Mouse (Mus musculus): ENCODE measurements at regions not wholly inside any gene's neighbourhood (a gene's known extent, or its start where the extent isn't known, plus 50 kb on each side); places are given as distances from the start of the nearest gene placed in this dataset.
"Not testable (repeated sequence)": the region's sequence is repeated elsewhere in the genome, so short reads cannot be mapped to it uniquely, and the experiment has no call there.

DNA sequence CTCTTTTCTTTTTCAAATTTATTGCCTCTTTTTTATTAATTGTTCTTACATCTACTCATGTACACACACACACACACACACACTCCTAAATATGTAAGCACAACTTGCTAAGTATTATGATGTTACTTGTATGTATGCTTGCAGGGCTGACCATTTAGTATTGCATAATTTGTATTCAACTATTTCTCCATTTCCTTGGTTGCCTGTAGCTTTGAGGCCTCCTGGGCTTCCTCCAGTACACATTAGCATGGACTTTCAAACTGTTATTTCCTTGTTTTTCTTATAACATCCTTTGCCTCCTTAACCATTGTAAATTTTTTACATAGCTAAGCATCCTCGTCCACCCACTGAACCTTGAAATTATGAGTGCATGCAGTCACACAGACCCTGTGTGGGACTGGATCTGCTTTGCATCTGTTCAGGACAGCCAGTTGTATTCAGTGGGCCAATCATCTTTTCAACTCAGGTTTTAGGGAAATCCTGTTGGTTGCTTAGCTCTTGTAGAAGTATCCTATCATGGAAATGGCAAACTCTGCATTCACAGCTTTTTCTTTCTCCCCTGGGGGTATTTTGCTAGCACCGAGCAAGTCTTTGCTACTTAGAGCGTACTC lies 110.8 kb upstream of the Ahi1 start:
- Histone ChIP-seq H3K4me1 (replicated peaks) (peaks cover 8% of the 10 kb centered on the region), H3K9ac (no peak overlapping the region), H3K4me2 (no peak overlapping the region), H3K27me3 (no peaks in the 10 kb centered on the region), H3K9me3 (replicated peaks) (no peaks in the 10 kb centered on the region), H3K4me3 (no peak overlapping the region), H3K27ac (no peak overlapping the region), H3K36me3 (no peaks in the 10 kb centered on the region)
- 61% methylated on average over 3 of the region's 3 CpGs for WGBS
- ATAC-seq (replicated peaks; ENCODE audit: insufficient number of reproducible peaks, insufficient read depth, low FRiP score, low read depth): no peak

DNA sequence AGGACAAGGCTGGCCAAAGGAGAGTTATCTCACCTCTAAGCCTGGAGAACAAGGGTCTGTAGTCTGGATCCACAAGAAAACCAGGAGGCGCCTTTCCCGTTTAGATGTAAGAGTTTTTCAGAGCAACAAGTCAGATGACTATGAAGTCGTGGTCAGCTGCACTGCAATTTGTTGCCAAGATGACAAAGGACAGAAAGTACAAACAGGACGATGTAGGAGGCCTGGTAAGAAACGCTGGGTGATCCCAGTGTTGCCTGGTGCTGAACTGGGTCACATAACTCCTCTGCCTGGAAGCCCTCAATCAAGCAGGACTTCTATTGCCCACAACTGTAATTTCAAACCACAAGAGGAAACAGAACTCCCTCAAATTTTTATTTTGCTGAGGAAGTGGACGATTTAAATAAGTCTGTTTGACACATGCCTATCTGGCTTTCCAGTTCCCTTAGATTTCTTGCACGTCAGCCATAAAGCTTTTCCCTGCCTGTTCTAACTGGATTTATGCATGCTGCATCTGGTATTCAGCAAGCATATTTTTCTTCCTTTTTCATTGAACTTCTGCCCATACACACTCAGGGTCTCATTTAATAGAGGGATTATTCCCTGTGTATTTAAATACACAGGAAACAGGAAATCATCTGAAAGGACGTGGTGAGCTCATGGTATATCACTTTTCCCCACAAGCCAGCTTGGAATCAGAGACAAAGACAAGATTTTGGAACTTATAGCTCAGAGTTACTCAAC lies 113.5 kb upstream of the Ahi1 start:
- H3K9me3 ChIP-seq (replicated peaks): no peaks in the 10 kb centered on the region
- no peaks in the 10 kb centered on the region for H3K27me3 ChIP-seq
- no peaks in the 10 kb centered on the region; the same call in 1 of the 2 replicates for H3K4me1 ChIP-seq (replicated peaks)
- 51% methylated on average over 8 of the region's 8 CpGs for WGBS
- no peak overlapping the region for H3K4me3 ChIP-seq
- no peak for ATAC-seq (replicated peaks; ENCODE audit: insufficient number of reproducible peaks, insufficient read depth, low FRiP score, low read depth)
- no peaks in the 10 kb centered on the region for H3K36me3 ChIP-seq
- no peak overlapping the region for H3K27ac ChIP-seq
- no peak overlapping the region for H3K9ac ChIP-seq
- no peak overlapping the region for H3K4me2 ChIP-seq

DNA sequence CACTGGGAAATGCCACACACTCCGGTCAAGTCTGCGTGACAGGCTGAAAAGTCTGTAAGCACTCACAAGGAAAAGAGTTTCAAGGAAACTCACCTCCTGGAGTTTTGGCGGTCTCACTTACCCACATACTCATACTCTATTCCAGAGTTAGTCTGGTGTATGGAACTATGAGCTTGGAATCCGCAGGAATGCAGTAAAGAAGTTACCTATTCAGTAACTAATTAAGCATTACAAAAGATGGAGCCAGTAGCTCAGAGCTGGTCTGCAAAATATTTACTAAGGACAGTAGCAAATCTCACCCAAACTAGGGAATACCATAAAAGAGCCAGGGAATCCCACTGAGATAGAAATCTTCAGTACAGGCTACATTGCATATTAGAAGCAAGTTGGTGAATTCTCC lies 111.9 kb upstream of the Pde7b start:
- not testable (repeated sequence) for ATAC-seq (replicated peaks; ENCODE audit: insufficient number of reproducible peaks, insufficient read depth, low FRiP score, low read depth)
- 78% methylated on average over 4 of the region's 4 CpGs for WGBS

DNA sequence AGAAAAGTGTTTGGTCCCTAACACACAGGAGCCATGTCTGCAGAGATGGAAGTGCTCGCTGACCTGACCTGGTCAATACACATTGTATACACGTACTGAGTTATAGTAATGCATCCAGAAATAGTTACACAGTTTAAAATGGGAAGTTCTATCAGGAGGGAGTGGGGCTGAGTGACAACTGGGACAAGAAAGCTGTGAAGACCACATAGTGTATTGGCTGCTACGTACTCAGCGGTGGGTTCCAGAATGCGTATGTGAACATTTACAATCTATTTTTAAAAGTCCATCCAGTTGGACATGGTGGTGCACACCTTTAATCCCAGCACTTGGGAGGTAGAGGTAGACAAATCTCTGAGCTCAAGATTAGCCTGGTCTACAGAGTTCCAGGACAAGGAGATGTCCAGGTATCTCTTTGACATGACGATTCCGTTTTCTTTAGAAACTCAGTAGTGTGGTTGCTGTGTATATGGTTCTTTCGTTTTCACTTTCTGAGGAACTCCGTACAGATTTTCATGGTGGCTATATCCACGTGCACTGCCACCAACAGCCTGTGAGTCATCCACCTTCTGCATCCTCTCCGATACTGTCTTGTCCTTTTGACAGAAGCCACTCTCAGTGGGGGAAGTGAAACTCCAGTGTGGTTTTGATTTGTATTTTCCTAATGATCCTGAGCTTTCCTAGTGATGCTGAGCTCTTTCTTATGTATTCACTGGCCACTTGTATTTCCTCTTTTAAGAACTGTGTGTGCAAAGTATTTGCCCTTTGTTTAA lies 110.1 kb upstream of the Pde7b start:
- Histone ChIP-seq H3K4me2 (peak overlapping the region; percentile 2; the same call in 1 of the 2 replicates), H3K4me1 (replicated peaks) (no peaks in the 10 kb centered on the region; the same call in 1 of the 2 replicates), H3K9ac (no peak overlapping the region), H3K27ac (no peak overlapping the region; the same call in 1 of the 2 replicates), H3K9me3 (replicated peaks) (no peaks in the 10 kb centered on the region), H3K36me3 (no peaks in the 10 kb centered on the region), H3K27me3 (no peaks in the 10 kb centered on the region), H3K4me3 (no peak overlapping the region)
- ATAC-seq (replicated peaks; ENCODE audit: insufficient number of reproducible peaks, insufficient read depth, low FRiP score, low read depth): no peak
- 69% methylated on average over 11 of the region's 11 CpGs for WGBS

More for the DNA sequence above, 111.9 kb upstream of the Pde7b start:
- not testable (repeated sequence) for H3K27ac ChIP-seq; H3K4me1 ChIP-seq (replicated peaks); H3K4me3 ChIP-seq; H3K9me3 ChIP-seq (replicated peaks); H3K27me3 ChIP-seq; H3K36me3 ChIP-seq; H3K9ac ChIP-seq; H3K4me2 ChIP-seq

DNA sequence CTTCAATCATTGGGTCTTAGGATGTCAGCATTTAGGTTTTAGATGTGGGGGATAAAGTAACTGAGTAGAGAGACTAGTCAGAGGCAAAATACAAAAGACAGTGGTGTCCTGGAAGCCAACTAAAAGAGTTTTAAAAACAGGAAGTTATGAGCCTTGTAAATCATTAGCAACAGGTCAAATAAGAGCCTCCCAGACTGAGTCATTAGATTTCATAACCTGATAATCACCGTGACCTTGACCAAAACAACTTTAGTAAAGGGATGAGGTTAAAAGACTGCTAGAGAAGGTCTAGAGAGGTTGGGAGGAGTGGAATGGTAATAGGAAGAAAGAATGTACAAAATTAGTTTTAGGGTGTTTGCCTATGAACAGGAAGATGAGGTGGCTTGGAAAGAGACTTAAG lies 103.4 kb upstream of the Pde7b start:
- Histone ChIP-seq H3K9me3 (replicated peaks) (no peaks in the 10 kb centered on the region), H3K9ac (no peak overlapping the region), H3K36me3 (no peaks in the 10 kb centered on the region), H3K4me1 (replicated peaks) (no peaks in the 10 kb centered on the region), H3K27ac (no peak overlapping the region), H3K27me3 (no peaks in the 10 kb centered on the region), H3K4me2 (no peak overlapping the region), H3K4me3 (no peak overlapping the region)
- no peak for ATAC-seq (replicated peaks; ENCODE audit: insufficient number of reproducible peaks, insufficient read depth, low FRiP score, low read depth)
- WGBS: 69% methylated on average over 1 of the region's 1 CpGs

DNA sequence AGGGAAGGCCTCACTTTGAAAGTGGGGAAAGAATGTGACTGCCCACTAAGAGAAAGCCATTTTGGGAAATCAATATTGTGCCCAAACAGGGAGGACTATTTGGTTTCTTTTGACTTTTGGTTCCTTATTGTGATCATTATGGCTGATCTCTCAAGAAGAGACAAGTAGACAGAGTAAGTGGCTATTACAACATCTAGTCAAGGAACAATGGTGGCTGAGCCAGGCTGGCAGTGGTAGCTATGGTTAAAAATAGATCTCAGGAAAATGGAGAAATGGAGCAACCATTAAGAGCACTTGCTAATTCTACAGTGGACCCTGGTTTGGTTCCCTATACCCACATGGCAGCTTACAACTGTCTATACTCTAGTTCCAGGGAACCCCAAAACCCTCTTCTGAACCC lies 102.6 kb upstream of the Pde7b start:
- Histone ChIP-seq H3K4me1 (replicated peaks) (no peaks in the 10 kb centered on the region), H3K4me3 (no peak overlapping the region), H3K27ac (no peak overlapping the region), H3K9ac (no peak overlapping the region), H3K27me3 (no peaks in the 10 kb centered on the region), H3K36me3 (no peaks in the 10 kb centered on the region), H3K4me2 (no peak overlapping the region), H3K9me3 (replicated peaks) (no peaks in the 10 kb centered on the region)
- ATAC-seq (replicated peaks; ENCODE audit: insufficient number of reproducible peaks, insufficient read depth, low FRiP score, low read depth): no peak

DNA sequence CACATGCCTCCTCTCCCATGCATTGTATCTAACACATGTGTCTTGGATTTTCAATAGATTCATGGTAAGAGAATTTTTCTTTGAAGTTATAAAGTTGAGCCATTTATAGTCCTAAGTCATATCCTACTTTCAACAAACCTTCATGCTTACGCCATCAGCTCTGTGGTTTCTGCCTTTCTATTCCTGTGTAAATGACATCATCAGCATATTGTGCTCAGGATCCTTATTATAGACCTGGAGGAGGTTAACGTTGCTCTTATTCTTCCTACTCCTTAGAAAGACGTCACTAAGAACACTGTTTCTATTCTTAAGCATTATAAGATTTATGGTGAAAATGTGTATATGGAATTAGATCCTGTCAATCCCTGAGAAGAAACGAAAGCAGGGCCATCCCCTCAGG lies 93.7 kb upstream of the Pde7b start:
- H3K4me2 ChIP-seq: no peak overlapping the region
- no peaks in the 10 kb centered on the region for H3K36me3 ChIP-seq
- H3K9me3 ChIP-seq (replicated peaks): no peaks in the 10 kb centered on the region
- WGBS: 32% methylated on average over 4 of the region's 4 CpGs
- no peaks in the 10 kb centered on the region for H3K4me1 ChIP-seq (replicated peaks)
- ATAC-seq (replicated peaks; ENCODE audit: insufficient number of reproducible peaks, insufficient read depth, low FRiP score, low read depth): no peak
- no peak overlapping the region for H3K9ac ChIP-seq
- no peak overlapping the region for H3K4me3 ChIP-seq
- H3K27me3 ChIP-seq: no peaks in the 10 kb centered on the region
- no peak overlapping the region for H3K27ac ChIP-seq

DNA sequence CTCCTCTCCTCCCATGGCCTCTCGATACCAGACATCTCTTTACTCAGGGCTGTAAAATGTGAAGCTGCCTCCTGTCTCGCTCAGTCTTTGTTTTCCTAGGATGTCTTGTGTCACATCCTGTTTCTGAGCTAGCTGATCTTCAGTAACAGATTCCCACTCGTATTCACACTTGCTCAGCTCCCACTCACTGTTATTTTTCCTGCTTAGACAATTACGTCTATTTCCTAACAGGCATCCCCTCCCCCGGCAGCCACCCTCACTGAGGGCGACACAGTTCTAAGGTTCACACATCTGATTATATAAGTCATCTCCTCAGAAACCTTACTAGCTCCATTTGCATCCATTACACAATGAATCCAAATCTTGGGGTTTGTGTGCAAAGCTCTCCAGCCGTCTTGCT lies 74.9 kb upstream of the Pde7b start:
- H3K4me1 ChIP-seq (replicated peaks): 0 out of 2 replicates have a peak, but pooled peaks cover 2% of the 10 kb centered on the region
- H3K27me3 ChIP-seq: no peaks in the 10 kb centered on the region
- H3K9me3 ChIP-seq (replicated peaks): no peaks in the 10 kb centered on the region
- 58% methylated on average over 7 of the region's 7 CpGs for WGBS
- no peak overlapping the region for H3K4me3 ChIP-seq
- no peak overlapping the region; the same call in 1 of the 2 replicates for H3K27ac ChIP-seq
- no peaks in the 10 kb centered on the region for H3K36me3 ChIP-seq
- H3K9ac ChIP-seq: no peak overlapping the region
- no peak overlapping the region for H3K4me2 ChIP-seq
- ATAC-seq (replicated peaks; ENCODE audit: insufficient number of reproducible peaks, insufficient read depth, low FRiP score, low read depth): no peak

DNA sequence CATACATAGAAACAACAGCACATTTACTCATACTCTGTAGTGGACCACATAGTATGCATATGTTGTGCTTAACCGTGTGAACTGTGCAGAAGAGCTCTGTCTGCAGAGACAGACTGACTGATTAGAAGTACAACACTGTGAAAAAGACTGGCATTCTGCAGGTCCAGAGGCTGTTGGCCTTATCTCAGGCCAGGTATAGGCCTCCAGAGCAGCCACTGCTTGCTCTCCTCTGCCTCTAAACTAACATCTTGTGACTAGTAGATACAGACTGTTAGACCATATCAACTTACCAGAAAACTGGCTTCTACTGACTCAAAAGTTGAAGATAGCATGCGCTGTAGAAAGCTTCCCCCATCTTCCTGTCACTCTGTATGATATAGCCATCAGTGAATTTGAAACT lies 73.5 kb upstream of the Pde7b start:
- Histone ChIP-seq H3K27me3 (no peaks in the 10 kb centered on the region), H3K4me3 (no peak overlapping the region), H3K9me3 (replicated peaks) (no peaks in the 10 kb centered on the region), H3K9ac (no peak overlapping the region), H3K36me3 (no peaks in the 10 kb centered on the region), H3K4me1 (replicated peaks) (peaks cover 6% of the 10 kb centered on the region; the same call in 1 of the 2 replicates), H3K27ac (no peak overlapping the region), H3K4me2 (no peak overlapping the region)
- ATAC-seq (replicated peaks; ENCODE audit: insufficient number of reproducible peaks, insufficient read depth, low FRiP score, low read depth): no peak
- 65% methylated on average over 2 of the region's 2 CpGs for WGBS

DNA sequence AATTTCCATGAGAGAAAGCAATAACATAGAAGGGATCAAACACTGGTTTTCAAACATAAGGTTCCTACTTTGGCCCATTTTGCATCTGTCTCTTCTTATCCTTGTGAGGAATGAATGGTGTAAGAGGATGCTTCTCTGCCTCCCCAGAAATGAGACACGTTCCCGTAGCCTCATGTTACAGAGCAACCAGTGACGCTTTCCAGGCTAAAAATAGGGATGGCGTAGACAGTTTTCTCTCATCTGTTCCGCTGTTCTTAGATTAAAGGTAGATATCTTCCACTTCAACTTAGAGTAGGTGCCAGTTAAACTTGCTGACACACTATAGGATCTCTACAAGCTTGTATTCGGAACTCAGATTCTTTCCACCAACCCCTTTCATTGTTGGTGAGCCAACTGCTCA lies 69.1 kb upstream of the Pde7b start:
- Histone ChIP-seq H3K9me3 (replicated peaks) (no peaks in the 10 kb centered on the region), H3K27ac (no peak overlapping the region), H3K4me2 (no peak overlapping the region), H3K9ac (no peak overlapping the region), H3K4me1 (replicated peaks) (peaks cover 6% of the 10 kb centered on the region; the same call in 1 of the 2 replicates), H3K36me3 (no peaks in the 10 kb centered on the region), H3K4me3 (no peak overlapping the region), H3K27me3 (no peaks in the 10 kb centered on the region)
- no peak for ATAC-seq (replicated peaks; ENCODE audit: insufficient number of reproducible peaks, insufficient read depth, low FRiP score, low read depth)
- 36% methylated on average over 6 of the region's 6 CpGs for WGBS

DNA sequence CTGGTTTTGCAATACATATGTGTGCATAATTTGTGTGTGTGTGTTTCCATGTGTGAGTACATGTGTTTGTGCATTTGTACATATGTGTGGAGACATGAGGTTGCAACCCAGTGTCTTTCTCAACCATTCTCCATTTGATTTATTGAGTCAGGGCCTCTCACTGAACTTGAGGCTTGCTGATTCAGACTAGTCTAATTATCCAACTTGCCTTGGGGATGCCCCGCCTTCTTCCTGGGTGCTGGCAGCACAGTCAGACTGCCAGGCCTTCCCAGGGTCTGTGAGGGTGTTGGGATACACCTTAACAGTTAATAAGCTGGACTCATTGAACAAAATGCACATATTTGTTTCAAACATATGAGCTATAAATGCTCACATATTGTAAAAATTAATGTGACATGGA lies 56.1 kb upstream of the Pde7b start:
- 95% methylated on average over 1 of the region's 1 CpGs for WGBS
- Histone ChIP-seq H3K9me3 (replicated peaks) (no peaks in the 10 kb centered on the region), H3K36me3 (no peaks in the 10 kb centered on the region), H3K9ac (no peak overlapping the region), H3K27ac (no peak overlapping the region), H3K27me3 (no peaks in the 10 kb centered on the region), H3K4me2 (no peak overlapping the region), H3K4me3 (no peak overlapping the region), H3K4me1 (replicated peaks) (peaks cover 3% of the 10 kb centered on the region; the same call in 1 of the 2 replicates)
- ATAC-seq (replicated peaks; ENCODE audit: insufficient number of reproducible peaks, insufficient read depth, low FRiP score, low read depth): no peak
